Mouse (Mus musculus) thymus, adult 2 months (tissue): ENCODE data around the gene Rabepk.

Source experiments
- CTCF ChIP-seq: fragments of 200-500 bp; IDR thresholded peaks from 2 replicates; pipeline ENCODE4 v1.5.1; 2012; ENCODE audit warnings: mild to moderate bottlenecking, control low read depth, low read length, moderate library complexity, borderline replicate concordance; ENCODE audit not compliant: control insufficient read depth, poor library complexity, insufficient read depth; ENCODE audit errors: extremely low read depth
- POLR2A ChIP-seq: fragments of 200-500 bp; IDR thresholded peaks from 2 replicates; pipeline ENCODE4 v1.6.1; 2012; ENCODE audit warnings: mild to moderate bottlenecking, low read length, control low read depth, moderate library complexity; ENCODE audit not compliant: control insufficient read depth, poor library complexity, insufficient read depth; ENCODE audit errors: extremely low read depth

DNA sequence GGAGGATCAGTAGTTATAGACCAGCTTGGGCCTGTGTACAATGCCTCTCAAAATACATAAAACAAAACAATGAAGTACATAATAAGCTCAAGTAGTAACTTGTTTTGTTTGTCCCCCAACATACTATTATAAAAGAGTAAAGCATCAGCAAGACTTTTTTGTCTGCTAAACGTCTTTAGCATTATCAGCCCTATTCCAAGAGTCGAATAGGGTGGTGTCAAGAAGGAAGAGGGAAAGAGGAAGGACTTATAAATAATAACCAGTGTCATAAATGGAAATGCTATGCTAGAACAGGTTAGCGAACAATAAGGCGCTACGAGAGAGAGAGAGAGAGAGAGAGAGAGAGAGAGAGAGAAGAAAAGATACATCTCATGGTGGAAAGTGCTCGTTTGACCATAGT is 28.8 kb downstream of the Rabepk start:
- TF ChIP-seq POLR2A: no peak
- TF ChIP-seq CTCF: no peak
